Mouse (Mus musculus): ENCODE results near the gene Gstcd. TPM values are rescaled to one million over a fixed set of nuclear protein-coding genes. Genes with fewer than 3 reads are reported as not detected.

Gene Gstcd
- polyA plus RNA-seq, 1 experiment from 2014 or later = 4.4 TPM

DNA sequence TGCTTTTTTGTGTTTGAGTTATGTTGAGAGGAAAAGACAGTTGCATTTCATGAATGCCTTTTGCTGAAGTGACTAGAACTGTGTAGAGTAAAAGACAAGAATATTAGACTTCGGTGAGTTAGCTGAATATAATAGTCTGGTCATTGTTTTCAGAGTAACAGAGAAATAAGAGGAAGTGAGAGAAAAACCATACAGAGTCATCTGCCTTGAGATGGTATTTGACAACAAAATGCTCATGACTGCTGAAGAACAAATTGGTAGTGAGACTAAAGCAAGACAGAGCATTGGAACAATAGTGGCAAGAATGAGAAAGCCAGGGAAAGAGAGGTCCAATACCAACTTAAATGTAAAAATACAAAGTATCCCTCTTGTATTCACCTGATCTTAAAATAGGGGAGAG is 1.1 kb upstream of the Gstcd start:
- H3K27ac ChIP-seq (replicated peaks) = no peak overlapping the region
- peak overlapping the region; percentile 81; the same call in 1 of the 2 replicates for H3K9ac ChIP-seq (replicated peaks)
- 76% methylated on average over 1 of the region's 1 CpGs for WGBS
- H3K36me3 ChIP-seq = 0 out of 2 replicates have a peak, but pooled peaks cover 9% of the 10 kb centered on the region
- H3K4me3 ChIP-seq = peak overlapping the region; percentile 79; the same call in 1 of the 2 replicates
- H3K27me3 ChIP-seq = no peaks in the 10 kb centered on the region
- H3K9me3 ChIP-seq = no peaks in the 10 kb centered on the region
- peak overlapping the region; percentile 57 for H3K4me2 ChIP-seq (replicated peaks)
- no peak for ATAC-seq (replicated peaks)
- H3K4me1 ChIP-seq = peaks cover 25% of the 10 kb centered on the region

DNA sequence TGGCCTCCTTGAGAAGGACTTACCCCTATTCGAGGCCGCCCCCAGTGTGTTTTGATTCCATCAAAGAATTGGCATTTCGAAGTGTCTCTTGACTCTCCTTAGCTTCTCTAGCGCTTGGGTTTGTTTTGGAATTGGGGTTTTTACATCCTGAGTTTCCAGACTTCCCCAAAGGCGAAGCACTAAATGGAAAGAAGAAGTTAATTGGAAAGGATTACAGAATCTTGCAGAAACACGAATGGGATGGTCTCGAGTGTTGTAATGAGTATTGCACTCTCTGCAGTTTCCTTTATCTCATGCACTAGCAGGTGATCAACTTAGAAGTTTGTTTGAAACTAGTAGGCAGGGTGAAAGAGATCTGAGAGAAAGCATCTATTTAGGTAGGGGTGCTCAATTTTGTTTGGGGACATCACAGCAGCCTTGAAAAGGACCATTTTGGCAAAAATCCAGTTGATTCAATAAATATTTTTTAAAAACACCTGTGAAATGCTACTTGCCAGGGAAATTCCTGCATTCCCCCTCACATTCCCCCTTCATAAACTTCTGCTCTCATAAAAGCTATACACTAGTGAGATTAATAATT is 531 bp upstream of the Gstcd start:
- H3K27me3 ChIP-seq = no peaks in the 10 kb centered on the region
- peak overlapping the region; percentile 79 for H3K4me3 ChIP-seq
- ATAC-seq (replicated peaks) = no peak
- H3K27ac ChIP-seq (replicated peaks) = peak overlapping the region; percentile 96
- peak overlapping the region; percentile 81 for H3K9ac ChIP-seq (replicated peaks)
- peaks cover 25% of the 10 kb centered on the region for H3K4me1 ChIP-seq
- peak overlapping the region; percentile 57 for H3K4me2 ChIP-seq (replicated peaks)
- H3K9me3 ChIP-seq = no peaks in the 10 kb centered on the region
- 0 out of 2 replicates have a peak, but pooled peaks cover 6% of the 10 kb centered on the region for H3K36me3 ChIP-seq
- 2% methylated on average over 7 of the region's 7 CpGs for WGBS

DNA sequence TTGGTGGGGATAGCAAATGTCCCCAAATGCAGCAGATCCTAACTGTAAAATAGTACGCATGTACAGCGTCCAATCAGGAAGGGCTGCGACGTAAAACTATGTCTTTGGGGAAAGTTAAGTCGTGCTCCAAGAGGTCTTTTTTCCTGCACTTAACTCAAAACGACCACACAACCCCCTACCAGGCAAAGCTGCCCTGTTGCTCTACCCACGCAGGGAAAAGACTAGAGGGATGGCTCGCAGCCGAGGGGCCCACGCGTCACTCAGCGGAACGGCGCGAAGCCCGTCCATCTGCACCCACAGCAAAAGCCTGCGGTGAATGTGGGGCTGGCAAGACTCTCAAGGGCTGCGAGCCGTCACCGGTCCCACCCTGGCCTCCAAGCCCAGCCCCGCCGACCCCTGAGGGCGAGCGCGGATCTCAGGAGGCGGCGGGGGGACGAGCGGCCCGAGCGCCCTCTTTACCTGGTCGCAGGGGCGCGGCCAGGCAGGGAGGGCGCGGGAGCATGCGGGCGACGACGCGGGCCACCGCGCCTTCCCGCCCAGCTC is 641 bp downstream of the Gstcd start:
- H3K4me2 ChIP-seq (replicated peaks) = peak overlapping the region; percentile 60
- H3K27me3 ChIP-seq = no peaks in the 10 kb centered on the region
- peak overlapping the region; percentile 79 for H3K4me3 ChIP-seq
- H3K9me3 ChIP-seq = no peaks in the 10 kb centered on the region
- peak overlapping the region; percentile 96 for H3K27ac ChIP-seq (replicated peaks)
- ATAC-seq (replicated peaks) = peak; percentile 84
- H3K9ac ChIP-seq (replicated peaks) = peak overlapping the region; percentile 81
- peaks cover 25% of the 10 kb centered on the region for H3K4me1 ChIP-seq
- H3K36me3 ChIP-seq = no peaks in the 10 kb centered on the region
- 1% methylated on average over 42 of the region's 44 CpGs for whole genome bisulfite sequencing

DNA sequence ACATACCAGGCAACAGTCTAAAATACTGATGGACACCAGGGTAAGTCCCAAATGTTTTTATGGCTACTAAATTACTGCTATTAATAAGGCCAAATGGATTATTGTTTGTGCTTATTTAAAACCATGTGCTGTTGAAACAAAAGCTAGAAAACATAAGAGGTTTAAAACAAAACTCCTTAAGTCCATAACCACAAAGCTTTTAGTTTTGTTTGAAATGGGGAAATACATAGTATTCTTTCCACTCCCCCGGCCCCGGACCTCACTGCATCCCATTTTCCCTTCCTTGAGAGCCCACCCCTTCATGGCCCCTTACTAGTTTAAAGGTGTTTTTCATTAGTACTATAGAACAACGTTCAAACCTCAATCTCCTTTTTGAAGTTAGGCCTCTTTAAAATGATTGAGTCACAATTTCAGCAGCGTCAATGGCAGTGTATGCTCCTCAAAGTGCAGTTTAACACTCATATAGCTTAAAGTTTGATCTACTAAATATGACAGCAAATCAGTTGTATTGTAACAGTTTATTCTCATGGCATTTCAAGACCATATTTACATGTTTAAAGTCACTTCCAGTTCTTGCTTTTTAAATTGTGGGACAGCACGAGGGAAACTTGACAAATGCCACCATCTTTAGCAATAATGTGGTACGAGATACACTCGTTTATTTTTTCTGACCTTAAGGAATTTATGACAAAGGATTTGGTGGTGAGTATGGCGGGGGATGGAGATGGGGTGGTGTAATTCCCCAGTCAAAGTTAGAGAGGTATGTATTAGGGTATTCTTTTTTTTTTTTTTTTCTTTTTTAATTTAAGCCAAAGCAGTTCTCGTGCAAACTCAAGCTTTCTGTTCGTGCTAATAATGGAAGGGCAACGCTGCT is 1.3 kb downstream of the Gstcd start:
- 5% methylated on average over 11 of the region's 11 CpGs for WGBS
- H3K9ac ChIP-seq (replicated peaks) = peak overlapping the region; percentile 81

DNA sequence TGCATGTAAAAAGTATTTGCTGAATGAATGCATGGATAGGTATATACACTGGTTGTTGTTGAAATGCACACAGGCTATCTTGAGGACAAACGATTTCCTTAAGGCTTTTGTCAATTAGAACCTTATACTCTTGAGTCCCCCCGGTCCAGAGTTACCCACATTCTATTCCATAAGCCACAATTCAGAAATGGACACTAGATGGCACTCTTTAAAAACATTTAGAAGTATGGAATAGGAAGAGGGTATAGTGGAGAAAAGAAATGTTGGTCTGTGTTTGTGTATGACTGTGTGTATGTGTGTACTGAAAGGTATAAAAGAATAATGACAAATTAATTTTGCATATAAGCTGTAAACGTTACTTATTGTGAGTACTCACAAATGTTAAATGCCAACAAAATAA is 6.0 kb downstream of the Gstcd start:
- peaks cover 9% of the 10 kb centered on the region for H3K4me1 ChIP-seq
- no peak overlapping the region for H3K4me3 ChIP-seq
- H3K4me2 ChIP-seq (replicated peaks) = no peak overlapping the region
- no peak overlapping the region for H3K9ac ChIP-seq (replicated peaks)
- peak; percentile 89 for ATAC-seq (replicated peaks)
- no peaks in the 10 kb centered on the region for H3K27me3 ChIP-seq
- H3K9me3 ChIP-seq = no peaks in the 10 kb centered on the region
- WGBS = 60% methylated on average over 3 of the region's 3 CpGs
- H3K27ac ChIP-seq (replicated peaks) = no peak overlapping the region
- peaks cover 28% of the 10 kb centered on the region; the same call in 1 of the 2 replicates for H3K36me3 ChIP-seq

More for the DNA sequence above, 1.3 kb downstream of the Gstcd start:
- Histone ChIP-seq H3K9me3 (no peaks in the 10 kb centered on the region), H3K4me1 (peaks cover 25% of the 10 kb centered on the region), H3K27me3 (no peaks in the 10 kb centered on the region), H3K4me2 (replicated peaks) (peak overlapping the region; percentile 60), H3K36me3 (no peaks in the 10 kb centered on the region), H3K4me3 (peak overlapping the region; percentile 79), H3K27ac (replicated peaks) (peak overlapping the region; percentile 96; the same call in 1 of the 2 replicates)
- ATAC-seq (replicated peaks) = no peak

DNA sequence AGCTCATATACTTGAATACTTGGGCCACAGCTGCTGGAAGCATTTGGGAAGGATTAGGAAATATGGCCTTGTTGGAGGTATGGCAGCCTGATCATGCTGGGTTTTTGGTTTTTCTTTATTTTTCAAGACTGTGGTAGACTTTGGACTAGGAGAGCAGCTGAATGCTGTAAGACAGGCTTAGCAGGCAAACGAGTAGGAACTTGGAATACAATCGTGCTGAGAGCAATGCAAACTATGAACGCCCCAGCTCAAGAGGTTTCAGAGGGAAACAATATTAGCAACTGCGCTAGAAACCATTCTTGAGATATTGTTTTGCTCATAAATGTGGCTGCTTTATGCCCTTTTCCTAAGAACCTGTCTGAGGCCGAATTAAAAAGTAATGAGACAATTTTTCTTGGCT is 9.1 kb downstream of the Gstcd start:
- H3K4me2 ChIP-seq (replicated peaks) = no peak overlapping the region
- H3K4me1 ChIP-seq = no peaks in the 10 kb centered on the region
- no peak overlapping the region for H3K27ac ChIP-seq (replicated peaks)
- H3K27me3 ChIP-seq = no peaks in the 10 kb centered on the region
- no peak overlapping the region for H3K4me3 ChIP-seq
- H3K9me3 ChIP-seq = no peaks in the 10 kb centered on the region
- H3K36me3 ChIP-seq = peaks cover 28% of the 10 kb centered on the region; the same call in 1 of the 2 replicates
- ATAC-seq (replicated peaks) = no peak
- H3K9ac ChIP-seq (replicated peaks) = no peak overlapping the region
- WGBS = 91% methylated on average over 5 of the region's 5 CpGs

DNA sequence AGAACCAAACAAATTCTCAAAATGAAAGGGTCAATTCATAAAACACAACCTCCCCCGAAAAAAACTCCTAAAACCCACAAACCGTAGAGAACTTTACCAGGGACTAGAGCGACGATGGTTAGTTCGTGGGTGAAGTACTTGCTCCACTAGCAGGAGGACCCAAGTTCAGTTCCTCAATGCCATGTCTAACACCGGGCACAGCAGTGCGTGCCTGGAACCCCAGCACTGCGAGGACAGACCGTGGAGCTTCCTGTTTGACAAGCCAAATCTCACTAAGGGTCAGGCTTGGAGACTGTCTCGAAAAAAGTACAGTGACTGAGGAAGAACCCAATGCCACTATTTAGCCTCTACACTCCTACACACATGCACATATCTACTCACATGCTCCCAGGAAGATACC is 16.3 kb downstream of the Gstcd start:
- Histone ChIP-seq H3K9me3 (no peaks in the 10 kb centered on the region), H3K4me3 (no peak overlapping the region), H3K27me3 (no peaks in the 10 kb centered on the region), H3K27ac (replicated peaks) (no peak overlapping the region), H3K4me2 (replicated peaks) (no peak overlapping the region), H3K9ac (replicated peaks) (no peak overlapping the region), H3K36me3 (peaks cover 5% of the 10 kb centered on the region), H3K4me1 (no peaks in the 10 kb centered on the region)
- WGBS = 95% methylated on average over 10 of the region's 10 CpGs
- no peak for ATAC-seq (replicated peaks)

DNA sequence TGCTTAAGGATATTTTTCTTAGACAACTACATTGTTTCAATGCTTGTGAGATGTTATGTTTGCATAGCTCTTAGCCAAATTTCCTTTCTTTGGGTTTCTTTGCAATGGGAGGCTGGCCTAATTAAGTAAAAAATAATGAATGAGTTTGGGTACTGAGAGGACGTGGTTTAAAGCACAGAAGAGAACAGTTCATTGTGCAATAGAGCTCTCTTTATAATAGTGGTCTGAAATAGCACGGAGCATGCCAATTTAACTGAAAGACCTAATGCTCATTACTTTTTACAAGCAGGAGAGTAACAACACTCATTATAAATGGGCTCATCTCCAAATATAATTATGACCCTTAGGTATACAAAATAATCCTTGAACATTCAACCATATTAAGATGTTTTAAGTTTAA is 39.8 kb downstream of the Gstcd start:
- H3K4me2 ChIP-seq (replicated peaks) = no peak overlapping the region
- no peak overlapping the region for H3K9ac ChIP-seq (replicated peaks)
- H3K36me3 ChIP-seq = no peaks in the 10 kb centered on the region
- no peaks in the 10 kb centered on the region for H3K27me3 ChIP-seq
- no peaks in the 10 kb centered on the region for H3K4me1 ChIP-seq
- ATAC-seq (replicated peaks) = peak; percentile 63
- 8% methylated on average over 2 of the region's 2 CpGs for WGBS
- no peak overlapping the region for H3K27ac ChIP-seq (replicated peaks)
- H3K9me3 ChIP-seq = no peaks in the 10 kb centered on the region
- H3K4me3 ChIP-seq = no peak overlapping the region

DNA sequence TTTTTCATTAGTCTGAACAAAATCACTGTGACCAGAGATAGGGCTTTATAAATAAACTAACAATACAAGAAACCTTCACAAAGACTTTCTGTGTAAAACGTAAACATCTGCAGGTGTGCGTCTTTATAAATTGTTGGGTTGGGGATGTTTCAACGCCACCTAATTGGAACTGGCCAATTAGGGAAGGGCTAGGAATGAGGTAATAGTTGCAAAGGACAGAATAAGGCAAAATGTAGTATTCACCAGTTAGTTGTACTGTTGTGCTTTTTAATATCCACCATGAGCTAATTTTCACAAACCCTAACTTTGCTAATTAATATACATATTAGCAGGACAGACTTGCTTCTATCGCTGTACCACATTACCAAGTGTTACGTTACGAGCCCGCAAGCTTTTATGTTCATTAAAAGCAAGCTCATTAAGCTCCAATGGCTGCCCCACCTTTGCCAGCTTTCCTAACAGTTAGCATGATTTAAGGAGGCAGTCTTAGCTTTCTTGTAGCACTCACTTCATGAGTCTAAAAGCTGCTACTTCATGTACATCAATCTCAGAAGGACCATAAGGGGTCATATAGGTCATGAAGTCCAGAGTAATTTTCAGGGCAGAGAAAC is 58.6 kb downstream of the Gstcd start:
- no peak overlapping the region for H3K27ac ChIP-seq (replicated peaks)
- no peak overlapping the region for H3K4me3 ChIP-seq
- 0 out of 2 replicates have a peak, but pooled peaks cover 5% of the 10 kb centered on the region for H3K4me1 ChIP-seq
- no peaks in the 10 kb centered on the region for H3K36me3 ChIP-seq
- no peaks in the 10 kb centered on the region for H3K27me3 ChIP-seq
- H3K4me2 ChIP-seq (replicated peaks) = no peak overlapping the region
- peak; percentile 51 for ATAC-seq (replicated peaks)
- H3K9ac ChIP-seq (replicated peaks) = no peak overlapping the region
- 37% methylated on average over 7 of the region's 7 CpGs for WGBS
- H3K9me3 ChIP-seq = no peaks in the 10 kb centered on the region

DNA sequence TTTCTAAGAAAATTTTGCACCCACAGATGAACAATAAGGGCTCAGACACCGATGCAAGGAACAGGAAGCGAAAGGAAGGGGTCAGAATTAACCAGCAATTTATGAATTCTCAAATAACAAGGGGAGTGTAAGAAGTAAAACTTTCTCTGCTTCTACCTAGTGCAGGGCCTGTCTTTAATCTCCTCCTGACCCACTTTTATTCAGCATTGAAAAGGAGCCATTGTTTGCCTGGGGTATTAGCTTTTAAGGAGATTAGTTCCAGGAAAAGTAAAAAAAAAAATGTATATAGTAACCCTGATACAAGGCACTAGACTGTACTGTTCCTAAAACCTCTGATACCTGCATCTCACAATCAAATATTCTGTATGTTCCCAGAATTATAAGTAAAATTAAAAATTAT is 64.9 kb downstream of the Gstcd start:
- Histone ChIP-seq H3K9me3 (no peaks in the 10 kb centered on the region), H3K36me3 (no peaks in the 10 kb centered on the region)

DNA sequence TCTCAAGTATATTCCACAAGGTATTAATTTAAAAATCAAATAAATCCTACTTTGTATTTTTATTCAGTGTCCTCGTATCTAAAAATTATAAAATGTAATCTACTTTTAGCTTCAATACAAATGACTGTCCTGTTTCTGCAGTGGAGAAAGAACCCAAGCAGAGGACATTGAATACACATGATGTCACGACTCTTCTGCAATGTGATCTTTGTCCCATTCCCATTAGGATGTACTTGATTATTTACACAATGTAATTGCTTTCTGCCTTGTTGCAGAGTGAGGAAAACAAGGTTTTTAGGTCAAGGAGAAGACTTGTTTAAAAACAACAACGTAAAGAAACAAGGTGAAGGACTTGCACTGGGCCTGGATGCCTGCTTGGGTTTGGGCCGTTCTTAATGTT is 84.6 kb downstream of the Gstcd start:
- WGBS = 70% methylated on average over 4 of the region's 4 CpGs
- no peak overlapping the region for H3K27ac ChIP-seq (replicated peaks)

More for the DNA sequence above, 64.9 kb downstream of the Gstcd start:
- WGBS = 36% methylated on average over 2 of the region's 2 CpGs
- H3K4me1 ChIP-seq = no peaks in the 10 kb centered on the region
- no peak overlapping the region for H3K4me2 ChIP-seq (replicated peaks)
- no peak overlapping the region for H3K9ac ChIP-seq (replicated peaks)
- H3K27me3 ChIP-seq = no peaks in the 10 kb centered on the region
- ATAC-seq (replicated peaks) = no peak
- H3K27ac ChIP-seq (replicated peaks) = no peak overlapping the region
- H3K4me3 ChIP-seq = no peak overlapping the region

DNA sequence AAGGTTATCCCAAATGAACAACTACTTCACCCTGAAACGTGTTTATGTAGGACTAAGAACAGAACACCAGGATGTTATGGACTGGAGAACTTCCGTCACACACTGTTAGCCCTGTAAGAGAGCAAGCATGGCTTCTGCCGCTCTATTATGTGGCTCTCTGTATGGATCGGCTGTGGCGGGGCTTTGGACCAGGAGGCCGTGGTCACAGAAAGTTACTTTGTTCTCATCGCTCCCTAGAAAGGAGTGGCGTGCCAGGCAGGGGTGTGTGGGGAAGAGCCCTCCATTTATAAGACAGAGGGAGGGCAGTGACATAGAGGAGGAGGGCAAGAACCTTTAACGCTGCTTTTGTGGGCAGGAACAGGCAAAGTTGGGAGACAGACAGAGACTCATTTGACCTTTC is 95.5 kb downstream of the Gstcd start:
- H3K4me2 ChIP-seq (replicated peaks) = no peak overlapping the region
- no peak overlapping the region for H3K9ac ChIP-seq (replicated peaks)
- no peak for ATAC-seq (replicated peaks)
- H3K36me3 ChIP-seq = no peaks in the 10 kb centered on the region
- no peak overlapping the region for H3K4me3 ChIP-seq
- no peaks in the 10 kb centered on the region for H3K27me3 ChIP-seq
- WGBS = 72% methylated on average over 9 of the region's 9 CpGs
- no peak overlapping the region for H3K27ac ChIP-seq (replicated peaks)
- no peaks in the 10 kb centered on the region for H3K9me3 ChIP-seq
- no peaks in the 10 kb centered on the region for H3K4me1 ChIP-seq

More for the DNA sequence above, 84.6 kb downstream of the Gstcd start:
- no peaks in the 10 kb centered on the region for H3K4me1 ChIP-seq
- no peak overlapping the region for H3K4me3 ChIP-seq
- H3K27me3 ChIP-seq = no peaks in the 10 kb centered on the region
- H3K9me3 ChIP-seq = no peaks in the 10 kb centered on the region
- no peak overlapping the region for H3K9ac ChIP-seq (replicated peaks)
- H3K4me2 ChIP-seq (replicated peaks) = no peak overlapping the region
- ATAC-seq (replicated peaks) = no peak
- no peaks in the 10 kb centered on the region for H3K36me3 ChIP-seq

Data from forebrain, embryonic 15.5 days (tissue).